Mouse (Mus musculus) forebrain, postnatal 0 days (tissue): ENCODE results near the gene Col20a1. TPM values are rescaled to one million over a fixed set of nuclear protein-coding genes. Genes with fewer than 3 reads are reported as not detected.

Experiments used
- ATAC-seq: fragments of 200-750 bp; cut with Nextera tagmentation; 2 replicates; pipeline ENCODE4 v1.8.0; 2017; ENCODE audit warnings: mild to moderate bottlenecking, moderate library complexity
- DNase-seq: peaks from one replicate; pipeline ENCODE4 v3.0.0-alpha.2; 2015
- H3K27ac ChIP-seq: fragments of 300-500 bp; sonication (generic); 2 replicates; pipeline ENCODE4 v1.5.1; 2014; ENCODE audit warnings: low read depth, mild to moderate bottlenecking, antibody characterized with exemption, low read length, moderate library complexity, mixed read lengths
- H3K27me3 ChIP-seq: fragments of 300-500 bp; sonication (generic); 2 replicates; pipeline ENCODE4 v1.6.1; 2014; ENCODE audit warnings: mild to moderate bottlenecking, low read length, mixed read lengths; ENCODE audit not compliant: insufficient read depth
- H3K36me3 ChIP-seq: fragments of 300-500 bp; sonication (generic); 2 replicates; pipeline ENCODE4 v1.6.1; 2014; ENCODE audit warnings: mild to moderate bottlenecking, moderate library complexity; ENCODE audit not compliant: insufficient read depth
- H3K4me1 ChIP-seq: fragments of 300-500 bp; sonication (generic); 2 replicates; pipeline ENCODE4 v1.6.1; 2014; ENCODE audit warnings: antibody characterized with exemption; ENCODE audit not compliant: insufficient read depth
- H3K4me2 ChIP-seq: fragments of 300-500 bp; sonication (generic); 2 replicates; pipeline ENCODE4 v1.6.1; 2014; ENCODE audit warnings: low read depth, mild to moderate bottlenecking, moderate library complexity
- H3K4me3 ChIP-seq: fragments of 300-500 bp; sonication (generic); 2 replicates; pipeline ENCODE4 v1.5.1; 2014; ENCODE audit warnings: low read depth, low read length, mixed read lengths
- H3K9ac ChIP-seq: fragments of 300-500 bp; sonication (generic); 2 replicates; pipeline ENCODE4 v1.6.1; 2014; ENCODE audit warnings: mild to moderate bottlenecking
- H3K9me3 ChIP-seq: fragments of 300-500 bp; sonication (generic); 2 replicates; pipeline ENCODE4 v1.6.1; 2016; ENCODE audit warnings: low read length
- CTCF ChIP-seq: sonication (generic); IDR thresholded peaks from 2 replicates; pipeline ENCODE4 v1.5.1; 2016; ENCODE audit warnings: antibody characterized with exemption, control low read depth, low read depth
- WGBS: fragments of 180-500 bp; shearing (Covaris S2); extraction: QIAGEN DNeasy Blood & Tissue Kit; methylation state at CpG from one replicate; pipeline ENCODE4 v1.1.7; 2014; 5-methylcytosine and 5-hydroxymethylcytosine counted together
- polyA plus RNA-seq: library from polyadenylated mRNA; unstranded; fragments of >200 nt; fragmentation: Nextera tagmentation; extraction: Ambion mirVana; gene quantifications from 2 replicates; pipeline ENCODE4 v1.2.1, GENCODE M21; 2015
- total RNA-seq: library from RNA; depleted of rRNA; stranded (reverse); fragments of >200 nt; gene quantifications from 2 replicates; pipeline ENCODE4 v1.2.3, GENCODE M21; 2014; rRNA removed

The Col20a1 gene
- total and polyA plus RNA-seq, 2 experiments from 2014 or later: 0.17 to 0.29 TPM

GRCm38 (mm10) chr2:181060127-181060526 is 73.8 kb downstream of the Col20a1 start:
- H3K27me3 ChIP-seq: no peaks in the 10 kb centered on the region
- H3K4me1 ChIP-seq: peaks cover 7% of the 10 kb centered on the region
- H3K9ac ChIP-seq: no peak overlapping the region
- no peaks in the 10 kb centered on the region for H3K36me3 ChIP-seq
- H3K9me3 ChIP-seq: no peaks in the 10 kb centered on the region
- peak; percentile 88 for DNase-seq
- TF ChIP-seq CTCF: peak; percentile 97
- no peak overlapping the region for H3K4me3 ChIP-seq
- peak; percentile 76 for ATAC-seq
- no peak overlapping the region for H3K27ac ChIP-seq
- 14% methylated on average over 5 of the region's 5 CpGs for WGBS
- H3K4me2 ChIP-seq: no peak overlapping the region

DNA sequence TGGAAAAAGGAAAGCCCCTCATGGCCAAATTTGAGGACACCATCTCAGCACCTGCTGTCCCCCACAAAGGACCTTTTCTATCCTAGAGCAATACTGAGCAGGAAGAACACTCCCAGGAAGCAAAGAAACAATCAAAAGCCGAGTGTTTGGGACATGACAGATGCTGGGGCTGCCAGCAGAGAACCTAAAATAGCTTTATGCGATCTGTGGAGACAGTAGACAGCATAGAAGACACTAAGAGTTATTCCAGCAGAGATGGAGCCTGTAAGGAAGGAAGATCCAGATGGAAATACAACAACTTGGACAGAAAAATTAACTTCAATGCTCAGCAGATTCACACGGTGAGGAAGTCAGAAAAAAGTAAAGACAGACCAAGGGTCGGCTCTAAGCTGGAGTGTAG is 79.5 kb downstream of the Col20a1 start:
- 61% methylated on average over 4 of the region's 4 CpGs for WGBS
- H3K4me3 ChIP-seq: no peak overlapping the region
- H3K36me3 ChIP-seq: no peaks in the 10 kb centered on the region

More for the DNA sequence above, 79.5 kb downstream of the Col20a1 start:
- H3K9ac ChIP-seq: no peak overlapping the region
- H3K27me3 ChIP-seq: no peaks in the 10 kb centered on the region
- no peaks in the 10 kb centered on the region for H3K9me3 ChIP-seq
- TF ChIP-seq CTCF: no peak
- H3K4me1 ChIP-seq: no peaks in the 10 kb centered on the region
- no peak overlapping the region for H3K4me2 ChIP-seq
- H3K27ac ChIP-seq: no peak overlapping the region
- ATAC-seq: no peak
- no peak for DNase-seq

Other genes starting within 250 kb of the Col20a1 start
- gene Bhlhe23, start 209.6 kb upstream of the Col20a1 start, total RNA-seq: 0.33 and 0.46 TPM in 2 replicates
- gene Bhlhe23, start 209.6 kb upstream of the Col20a1 start, polyA plus RNA-seq: 0.18 and 0.71 TPM in 2 replicates
- gene Ythdf1, start 65.6 kb upstream of the Col20a1 start, total RNA-seq: 26.0 and 31.2 TPM in 2 replicates
- gene Ythdf1, start 65.6 kb upstream of the Col20a1 start, polyA plus RNA-seq: 49.9 and 51.7 TPM in 2 replicates
- 0.38 TPM in 1 of 2 replicates, not detected in the other for gene Birc7, start 57.5 kb upstream of the Col20a1 start, total RNA-seq
- gene Birc7, start 57.5 kb upstream of the Col20a1 start, polyA plus RNA-seq: 0.13 and 0.24 TPM in 2 replicates
- 35.9 and 43.7 TPM in 2 replicates for gene Nkain4, start 31.8 kb upstream of the Col20a1 start, total RNA-seq
- 80.9 and 87.5 TPM in 2 replicates for gene Nkain4, start 31.8 kb upstream of the Col20a1 start, polyA plus RNA-seq
- gene Arfgap1, start 19.3 kb upstream of the Col20a1 start, total RNA-seq: 111 and 124 TPM in 2 replicates
- gene Arfgap1, start 19.3 kb upstream of the Col20a1 start, polyA plus RNA-seq: 93.4 and 110 TPM in 2 replicates
- gene Chrna4, start 57.0 kb downstream of the Col20a1 start, total RNA-seq: 14.9 and 17.8 TPM in 2 replicates
- 12.1 and 24.2 TPM in 2 replicates for gene Chrna4, start 57.0 kb downstream of the Col20a1 start, polyA plus RNA-seq
- gene Kcnq2, start 148.8 kb downstream of the Col20a1 start, total RNA-seq: 113 and 134 TPM in 2 replicates
- gene Kcnq2, start 148.8 kb downstream of the Col20a1 start, polyA plus RNA-seq: 24.7 and 31.7 TPM in 2 replicates
- gene Eef1a2, start 170.5 kb downstream of the Col20a1 start, total RNA-seq: 215 and 218 TPM in 2 replicates
- 12.8 and 17.5 TPM in 2 replicates for gene Eef1a2, start 170.5 kb downstream of the Col20a1 start, polyA plus RNA-seq
- gene Ppdpf, start 200.7 kb downstream of the Col20a1 start, total RNA-seq: 239 and 264 TPM in 2 replicates
- gene Ppdpf, start 200.7 kb downstream of the Col20a1 start, polyA plus RNA-seq: 402 and 447 TPM in 2 replicates
- gene Ptk6, start 216.3 kb downstream of the Col20a1 start, total RNA-seq: not detected in 2 replicates
- gene Ptk6, start 216.3 kb downstream of the Col20a1 start, polyA plus RNA-seq: not detected in 2 replicates
- 0.15 and 0.43 TPM in 2 replicates for gene Srms, start 226.7 kb downstream of the Col20a1 start, total RNA-seq
- gene Srms, start 226.7 kb downstream of the Col20a1 start, polyA plus RNA-seq: 0.10 TPM in 1 of 2 replicates, not detected in the other
- not detected in 2 replicates for gene Fndc11, start 233.5 kb downstream of the Col20a1 start, total RNA-seq
- 0.18 and 0.24 TPM in 2 replicates for gene Fndc11, start 233.5 kb downstream of the Col20a1 start, polyA plus RNA-seq